Mouse (Mus musculus): ENCODE results near the gene Ocln.

DNA sequence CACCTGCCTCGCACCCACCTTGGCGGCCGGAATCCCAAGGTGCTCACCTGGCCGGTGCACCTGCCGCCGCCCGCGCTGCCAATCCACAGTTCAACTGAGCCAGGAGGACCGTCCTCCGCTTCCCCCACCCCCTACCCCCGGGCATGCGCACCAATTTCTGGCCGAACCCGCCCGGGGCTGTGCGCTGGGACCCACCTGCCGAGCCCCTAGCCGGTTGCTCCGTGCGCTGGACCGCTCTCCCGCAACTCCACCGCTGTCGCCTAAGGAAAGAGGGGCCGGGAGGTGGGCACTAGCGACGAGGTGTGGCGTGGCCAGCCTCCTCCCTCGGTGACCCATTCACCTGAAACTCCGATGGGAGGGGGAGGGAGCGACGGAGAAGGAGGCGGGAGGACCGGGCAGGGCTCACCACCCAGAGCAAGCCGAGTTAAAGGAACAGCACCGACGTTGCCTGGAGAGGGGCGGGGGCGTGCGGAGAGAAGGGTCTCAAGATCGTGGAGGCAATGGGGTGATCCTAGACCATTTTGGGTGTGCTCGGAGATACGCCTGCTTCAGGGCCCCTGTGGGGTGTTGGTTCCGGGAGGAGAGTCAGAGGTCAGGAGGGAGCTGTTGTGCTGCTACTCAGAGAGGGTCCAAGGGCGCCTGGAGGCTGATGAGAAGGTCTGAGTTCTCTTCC, at the start of gene Ocln:
- TF ChIP-seq MYOD1 (IDR thresholded peaks at IDR 0.05; ENCODE audit: control insufficient read depth, insufficient read length, low read depth) (no peak), CTCF (IDR thresholded peaks at IDR 0.05; ENCODE audit: control insufficient read depth, insufficient read depth, insufficient read length) (no peak)

All from C2C12 (cell line).